Mouse (Mus musculus): ENCODE measurements at regions not wholly inside any gene's neighbourhood (a gene's known extent, or its start where the extent isn't known, plus 50 kb on each side); places are given as distances from the start of the nearest gene placed in this dataset.

- TF ChIP-seq CTCF (IDR thresholded peaks at IDR 0.05; ENCODE audit: extremely low read depth, insufficient read depth, insufficient read length, insufficient replicate concordance) (no peak), POLR2A (IDR thresholded peaks at IDR 0.05; ENCODE audit: low read depth, low read length) (no peak)
Measured at GRCm38 (mm10) chr16:49409235-49409634, 289.8 kb upstream of the Ift57 start.

Data from spleen, adult 2 months (tissue).